Mouse (Mus musculus) neural tube, embryonic 11.5 days (tissue): ENCODE measurements around the gene Spib. TPM values are rescaled to one million over a fixed set of nuclear protein-coding genes. Genes with fewer than 3 reads are reported as not detected.

Source experiments
- ATAC-seq: fragments of 200-750 bp; cut with Nextera tagmentation; 2 replicates; pipeline ENCODE4 v1.8.0; 2017; ENCODE audit warnings: moderate number of reproducible peaks, mild to moderate bottlenecking, moderate TSS enrichment, moderate library complexity; ENCODE audit not compliant: insufficient read depth, low FRiP score, low TSS enrichment
- DNase-seq: peaks from one replicate; pipeline ENCODE4 v3.0.0-alpha.2; 2015; ENCODE audit warnings: low spot score
- H3K27ac ChIP-seq: fragments of 300-500 bp; sonication (generic); 2 replicates; pipeline ENCODE4 v1.5.1; 2014; ENCODE audit warnings: low read depth, mild to moderate bottlenecking, low read length
- H3K27me3 ChIP-seq: fragments of 300-500 bp; sonication (generic); 2 replicates; pipeline ENCODE4 v1.6.1; 2014; ENCODE audit warnings: mild to moderate bottlenecking, low read length, mixed read lengths; ENCODE audit not compliant: control insufficient read depth, insufficient read depth
- H3K36me3 ChIP-seq: fragments of 300-500 bp; sonication (generic); 2 replicates; pipeline ENCODE4 v1.6.1; 2014; ENCODE audit warnings: mild to moderate bottlenecking, low read length, moderate library complexity, mixed read lengths; ENCODE audit not compliant: control insufficient read depth, insufficient read depth
- H3K4me1 ChIP-seq: fragments of 300-500 bp; sonication (generic); 2 replicates; pipeline ENCODE4 v1.6.1; 2014; ENCODE audit warnings: low read length, mixed read lengths; ENCODE audit not compliant: control insufficient read depth, insufficient read depth
- H3K4me2 ChIP-seq: fragments of 300-500 bp; sonication (generic); 2 replicates; pipeline ENCODE4 v1.6.1; 2014; ENCODE audit warnings: low read depth, mild to moderate bottlenecking, moderate library complexity
- H3K4me3 ChIP-seq: fragments of 300-500 bp; sonication (generic); 2 replicates; pipeline ENCODE4 v1.5.1; 2014; ENCODE audit warnings: low read depth, low read length
- H3K9ac ChIP-seq: fragments of 300-500 bp; sonication (generic); 2 replicates; pipeline ENCODE4 v1.6.1; 2014; ENCODE audit warnings: mild to moderate bottlenecking, low read length
- H3K9me3 ChIP-seq: fragments of 300-500 bp; sonication (generic); 2 replicates; pipeline ENCODE4 v1.6.1; 2016; ENCODE audit warnings: low read length; ENCODE audit not compliant: control insufficient read depth
- WGBS: fragments of 180-500 bp; shearing (Covaris S2); extraction: QIAGEN DNeasy Blood & Tissue Kit; methylation state at CpG from one replicate; pipeline ENCODE4 v1.1.7; 2014; 5-methylcytosine and 5-hydroxymethylcytosine counted together
- polyA plus RNA-seq: library from polyadenylated mRNA; unstranded; fragments of >200 nt; fragmentation: Nextera tagmentation; extraction: Ambion mirVana; gene quantifications from 2 replicates; pipeline ENCODE4 v1.2.1, GENCODE M21; 2014

The Spib gene
- polyA plus RNA-seq: not detected in 2 replicates

DNA sequence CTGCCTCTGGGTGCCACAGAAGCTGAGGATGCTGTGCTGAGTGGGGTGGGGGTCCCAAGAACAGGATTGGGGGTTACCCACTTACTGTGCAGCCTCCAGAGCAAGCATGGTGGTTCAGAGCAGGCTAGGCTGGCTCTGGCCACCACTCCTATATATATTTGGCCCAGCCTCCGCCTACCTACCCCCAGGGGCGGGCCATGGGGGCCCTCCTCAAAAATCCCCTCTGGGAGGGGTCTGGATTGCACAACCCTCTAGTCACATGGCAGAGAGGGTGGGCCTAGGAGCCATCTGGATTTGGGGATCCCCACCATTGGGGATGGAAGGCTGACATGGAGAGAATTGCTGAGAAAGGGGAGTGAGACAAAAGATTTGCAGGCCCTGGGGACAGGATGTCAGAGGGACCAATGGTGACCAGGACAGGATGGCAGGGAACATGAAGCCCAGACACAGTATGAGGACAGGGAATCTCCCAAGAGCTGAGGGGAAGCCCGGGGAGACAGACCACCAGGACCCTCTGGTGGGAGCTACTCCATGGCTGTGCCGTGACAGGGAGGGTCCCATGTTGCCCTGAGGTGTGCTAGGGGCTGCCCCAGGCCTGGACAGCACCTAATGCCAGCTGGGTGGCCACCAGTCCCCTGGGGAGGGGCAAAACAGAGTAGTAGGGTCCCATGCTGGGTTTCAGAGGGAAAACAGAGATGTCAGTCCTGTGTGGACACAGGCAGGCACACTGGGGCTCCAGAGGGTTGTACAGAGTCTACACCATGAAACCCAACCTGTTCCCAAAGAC lies at the start of gene Spib:
Gene Spib (minus strand): TSS at position 126 of the 787 bp plus-strand sequence.
- H3K9ac ChIP-seq: no peak within 1 kb of the TSS
- no peaks in the 10 kb centered on the region for H3K9me3 ChIP-seq
- 86% methylated on average over 4 of the region's 4 CpGs for WGBS
- H3K4me3 ChIP-seq: no peak within 1 kb of the TSS
- H3K4me1 ChIP-seq: no peaks in the 10 kb centered on the region
- H3K36me3 ChIP-seq: peaks cover 5% of the 10 kb centered on the region
- no peak within 1 kb of the TSS for H3K27ac ChIP-seq
- no peak within 1 kb of the TSS for H3K4me2 ChIP-seq
- H3K27me3 ChIP-seq: no peaks in the 10 kb centered on the region
- DNase-seq (no peak), ATAC-seq (no peak)

DNA sequence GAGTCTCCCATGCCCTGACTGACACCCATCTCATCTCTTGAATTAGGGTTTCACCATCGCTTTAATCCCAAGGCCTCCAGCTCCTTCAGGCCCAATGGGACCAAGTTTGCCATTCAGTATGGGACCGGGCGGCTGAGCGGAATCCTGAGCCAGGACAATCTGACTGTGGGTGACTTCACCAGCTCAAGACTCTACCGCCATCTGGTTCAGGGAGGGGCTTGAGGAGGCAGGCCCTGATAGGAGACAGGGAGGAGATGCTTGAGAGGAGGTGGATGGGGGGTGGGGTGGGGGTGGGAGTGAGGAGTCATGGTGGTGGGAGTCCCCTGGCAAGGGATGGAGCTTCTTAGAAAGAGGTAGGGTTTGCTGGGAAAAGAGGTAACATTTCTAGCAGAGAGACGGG lies 49.8 kb upstream of the Spib start:
- H3K9ac ChIP-seq: no peak overlapping the region
- peaks cover 3% of the 10 kb centered on the region; the same call in 1 of the 2 replicates for H3K9me3 ChIP-seq
- 79% methylated on average over 6 of the region's 6 CpGs for WGBS
- H3K4me3 ChIP-seq: no peak overlapping the region
- no peak for DNase-seq
- no peaks in the 10 kb centered on the region for H3K36me3 ChIP-seq
- peaks cover 4% of the 10 kb centered on the region; the same call in 1 of the 2 replicates for H3K27me3 ChIP-seq
- H3K27ac ChIP-seq: no peak overlapping the region
- no peaks in the 10 kb centered on the region for H3K4me1 ChIP-seq
- ATAC-seq: no peak
- H3K4me2 ChIP-seq: no peak overlapping the region

DNA sequence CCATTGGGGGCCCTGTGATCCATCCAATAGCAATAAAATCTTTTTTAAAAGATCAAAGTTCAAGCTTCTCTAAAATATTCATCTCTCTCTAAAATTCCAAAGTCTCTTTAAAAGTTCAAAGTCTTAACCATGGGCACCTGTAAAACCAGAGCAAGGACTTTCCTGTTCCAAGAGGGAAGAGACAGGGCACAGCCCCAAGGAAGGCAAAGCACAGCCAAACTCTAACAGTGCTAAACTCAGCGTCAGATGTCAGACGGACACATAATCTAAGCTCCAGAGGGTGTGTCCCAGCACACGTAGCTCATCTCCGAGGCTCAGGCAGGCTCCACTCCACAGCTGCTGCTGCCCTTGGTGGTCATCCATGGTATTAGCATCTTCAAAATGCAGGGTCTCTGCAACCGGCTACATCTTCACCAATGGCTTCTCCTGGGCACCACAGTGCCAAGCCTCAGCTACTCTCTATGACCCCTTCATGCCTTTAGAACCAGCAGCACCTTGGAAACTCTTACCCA lies 44.5 kb upstream of the Spib start:
- Histone ChIP-seq H3K27me3 (no peaks in the 10 kb centered on the region), H3K4me3 (no peak overlapping the region), H3K9ac (no peak overlapping the region), H3K4me2 (no peak overlapping the region), H3K36me3 (no peaks in the 10 kb centered on the region), H3K9me3 (peaks cover 3% of the 10 kb centered on the region; the same call in 1 of the 2 replicates), H3K4me1 (no peaks in the 10 kb centered on the region), H3K27ac (no peak overlapping the region)
- DNase-seq: no peak
- ATAC-seq: no peak
- WGBS: 39% methylated on average over 5 of the region's 5 CpGs

DNA sequence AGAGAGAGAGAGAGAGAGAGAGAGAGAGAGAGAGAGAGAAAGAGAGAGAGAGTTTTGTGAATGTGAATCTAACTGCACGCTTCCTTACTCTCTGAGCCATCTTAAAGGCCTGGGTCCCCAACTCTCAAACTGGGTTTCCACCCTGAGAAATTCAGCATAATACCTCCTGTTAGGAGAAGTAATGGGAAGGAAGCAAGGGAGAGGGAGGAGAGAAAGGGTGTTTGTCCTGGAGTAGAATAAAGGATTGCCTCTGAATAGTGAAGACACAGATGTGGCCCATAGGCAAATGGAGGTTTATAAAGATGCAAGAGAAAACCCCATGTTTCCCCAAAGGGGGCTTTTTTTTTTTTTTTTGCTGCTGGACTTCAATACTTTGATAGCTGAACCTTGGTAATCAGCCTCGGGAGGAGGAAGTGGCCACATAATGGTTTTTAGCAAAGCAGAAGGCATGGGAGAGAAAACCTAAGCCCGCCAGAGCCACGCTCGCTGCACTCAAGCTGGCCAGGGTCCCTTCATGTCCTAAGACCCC lies 41.1 kb upstream of the Spib start:
- H3K9me3 ChIP-seq: no peaks in the 10 kb centered on the region
- 80% methylated on average over 5 of the region's 5 CpGs for WGBS
- H3K4me2 ChIP-seq: no peak overlapping the region
- no peak overlapping the region for H3K9ac ChIP-seq
- H3K27me3 ChIP-seq: no peaks in the 10 kb centered on the region
- no peak overlapping the region for H3K4me3 ChIP-seq
- no peaks in the 10 kb centered on the region for H3K36me3 ChIP-seq
- ATAC-seq: no peak
- no peak overlapping the region for H3K27ac ChIP-seq
- DNase-seq: no peak
- H3K4me1 ChIP-seq: no peaks in the 10 kb centered on the region

DNA sequence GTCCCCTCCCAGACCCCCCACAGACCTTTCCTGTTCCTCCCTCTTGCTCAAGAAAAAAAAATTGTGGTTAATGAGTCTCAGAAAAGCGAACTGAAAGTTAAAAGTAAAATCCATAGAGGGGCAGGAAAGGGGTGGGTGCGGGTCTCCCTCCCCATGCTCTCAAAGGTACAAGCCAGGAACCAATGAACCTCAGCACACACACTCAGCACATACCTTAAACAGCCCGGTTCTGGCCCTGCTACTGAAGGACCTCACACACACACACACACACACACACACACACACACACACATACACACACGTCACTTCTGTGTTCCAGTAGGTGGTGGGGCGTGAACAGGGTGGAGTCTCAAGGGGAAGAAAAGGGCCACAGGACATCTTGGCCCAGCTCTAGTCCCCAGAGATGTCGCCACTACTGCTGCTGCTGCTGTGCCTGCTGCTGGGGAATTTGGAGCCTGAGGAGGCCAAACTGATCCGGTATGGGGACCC lies 40.4 kb upstream of the Spib start, which contains the start of gene Napsa:
Gene Napsa (plus strand): TSS at position 168 of the 489 bp plus-strand sequence.
- 49% methylated on average over 7 of the region's 7 CpGs for WGBS

DNA sequence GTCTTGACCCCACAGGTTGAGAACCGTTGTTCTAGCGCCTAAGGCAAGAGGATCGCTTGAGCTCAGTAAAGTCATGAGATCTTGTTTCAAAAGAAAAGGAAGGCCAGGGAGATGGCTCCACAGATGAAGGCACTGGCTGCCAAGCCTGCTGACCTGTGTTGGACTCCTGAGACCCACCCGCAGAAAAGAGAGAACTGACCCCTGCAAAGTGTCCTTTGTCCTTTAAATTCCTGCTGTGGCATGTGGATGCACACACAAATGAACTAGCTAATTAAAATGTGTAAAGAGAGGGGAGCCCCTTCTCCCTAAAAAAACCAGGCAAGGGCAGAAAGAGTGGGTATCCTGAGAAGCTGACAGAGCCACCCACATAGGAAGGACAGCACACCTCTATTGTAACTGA lies 39.9 kb upstream of the Spib start:
- Histone ChIP-seq H3K4me1 (no peaks in the 10 kb centered on the region), H3K9ac (no peak overlapping the region), H3K4me3 (no peak overlapping the region), H3K27ac (no peak overlapping the region), H3K36me3 (no peaks in the 10 kb centered on the region), H3K27me3 (no peaks in the 10 kb centered on the region), H3K9me3 (no peaks in the 10 kb centered on the region), H3K4me2 (no peak overlapping the region)
- no peak for DNase-seq
- 59% methylated on average over 4 of the region's 4 CpGs for WGBS
- ATAC-seq: no peak

More for the DNA sequence above, 40.4 kb upstream of the Spib start, which contains the start of gene Napsa:
- no peaks in the 10 kb centered on the region for H3K9me3 ChIP-seq
- H3K36me3 ChIP-seq: no peaks in the 10 kb centered on the region
- no peaks in the 10 kb centered on the region for H3K27me3 ChIP-seq
- ATAC-seq: no peak
- H3K4me3 ChIP-seq: no peak within 1 kb of the TSS
- H3K27ac ChIP-seq: no peak within 1 kb of the TSS
- DNase-seq: no peak
- no peaks in the 10 kb centered on the region for H3K4me1 ChIP-seq
- H3K4me2 ChIP-seq: no peak within 1 kb of the TSS
- no peak within 1 kb of the TSS for H3K9ac ChIP-seq

DNA sequence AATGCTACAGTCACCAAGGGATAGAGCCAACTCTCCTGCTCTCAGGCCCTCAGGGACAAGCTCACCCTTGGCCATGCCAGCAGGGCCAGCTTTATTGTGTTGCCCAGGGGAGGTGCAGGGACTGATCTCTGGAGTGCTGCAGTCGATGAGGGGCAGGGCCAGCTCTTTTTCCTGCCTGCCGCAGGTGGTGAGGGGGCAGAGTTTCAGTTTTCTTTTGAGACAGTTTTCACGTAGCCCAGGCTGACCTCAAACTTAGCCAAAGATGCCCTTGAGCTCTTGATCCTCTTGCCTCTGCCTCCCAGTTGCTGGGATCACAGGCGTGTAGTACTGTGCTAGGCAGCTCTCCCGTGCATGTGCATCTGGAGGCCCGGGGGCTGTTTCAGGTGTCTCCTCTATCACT lies 39.1 kb upstream of the Spib start:
- H3K4me2 ChIP-seq: no peak overlapping the region
- ATAC-seq (no peak), DNase-seq (no peak)
- H3K4me1 ChIP-seq: no peaks in the 10 kb centered on the region
- no peak overlapping the region for H3K4me3 ChIP-seq
- no peaks in the 10 kb centered on the region for H3K9me3 ChIP-seq
- no peaks in the 10 kb centered on the region for H3K36me3 ChIP-seq
- H3K9ac ChIP-seq: no peak overlapping the region
- H3K27me3 ChIP-seq: no peaks in the 10 kb centered on the region
- 84% methylated on average over 6 of the region's 6 CpGs for WGBS
- H3K27ac ChIP-seq: no peak overlapping the region

DNA sequence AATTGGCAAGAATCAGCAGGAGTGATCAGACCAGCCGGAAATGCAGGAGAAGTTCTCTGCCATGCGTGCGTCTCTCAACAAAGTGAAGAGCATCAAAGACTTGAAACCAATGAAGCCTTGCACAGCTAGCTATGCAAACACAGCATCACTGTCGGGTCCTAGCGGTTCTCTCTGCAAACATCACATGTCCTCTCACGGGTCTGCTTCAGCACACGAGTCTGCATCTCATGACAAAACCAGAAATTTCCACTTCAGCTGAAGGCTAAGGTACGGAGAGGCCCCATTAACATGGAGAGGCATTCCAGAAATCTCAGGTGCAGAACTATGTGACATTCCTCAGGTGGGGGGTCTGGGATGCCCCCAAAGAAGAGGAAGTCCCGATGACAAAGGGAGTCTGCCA lies 36.9 kb upstream of the Spib start:
- ATAC-seq (no peak), DNase-seq (no peak)
- H3K9me3 ChIP-seq: no peaks in the 10 kb centered on the region
- no peak overlapping the region for H3K9ac ChIP-seq
- no peaks in the 10 kb centered on the region for H3K36me3 ChIP-seq
- WGBS: 77% methylated on average over 9 of the region's 9 CpGs
- H3K27me3 ChIP-seq: no peaks in the 10 kb centered on the region
- no peaks in the 10 kb centered on the region for H3K4me1 ChIP-seq
- no peak overlapping the region for H3K4me3 ChIP-seq
- H3K27ac ChIP-seq: no peak overlapping the region
- no peak overlapping the region for H3K4me2 ChIP-seq
